Mouse (Mus musculus): ENCODE results near the gene Chordc1.
"Not testable (repeated sequence)": the region's sequence is repeated elsewhere in the genome, so short reads cannot be mapped to it uniquely, and the experiment has no call there.

DNA sequence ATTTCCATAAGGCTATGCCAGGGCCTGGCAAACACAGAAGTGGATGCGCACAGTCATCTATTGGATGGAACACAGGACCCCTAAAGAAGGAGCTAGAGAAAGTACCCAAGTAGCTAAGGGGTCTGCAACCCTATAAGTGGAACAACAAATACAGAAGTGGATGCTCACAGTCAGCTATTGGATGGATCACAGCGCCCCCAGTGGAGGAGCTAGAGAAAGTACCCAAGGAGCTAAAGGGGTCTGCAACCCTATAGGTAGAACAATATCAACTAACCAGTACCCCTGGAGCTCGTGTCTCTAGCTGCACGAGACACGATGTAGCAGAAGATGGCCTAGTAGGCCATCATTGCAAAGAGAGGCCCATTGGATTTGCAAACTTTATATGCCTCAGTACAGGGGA, 13.2 kb upstream of the Chordc1 start:
- not testable (repeated sequence) for TF ChIP-seq CTCF (IDR thresholded peaks at IDR 0.05; ENCODE audit: low read depth, low read length); POLR2A (IDR thresholded peaks at IDR 0.05; ENCODE audit: insufficient read depth, low read length)

Data from ES-Bruce4 (cell line).